Mouse (Mus musculus): ENCODE results near the gene Gk5.
"Not testable (repeated sequence)": the region's sequence is repeated elsewhere in the genome, so short reads cannot be mapped to it uniquely, and the experiment has no call there.

Gene Gk5

GRCm38 (mm10) chr9:96143633-96144032 lies 24.5 kb downstream of the Gk5 start:
- DNase-seq (ENCODE audit: low spot score in 2 of 2), result no peak

GRCm38 (mm10) chr9:96144883-96145282 lies 25.7 kb downstream of the Gk5 start:
- DNase-seq (ENCODE audit: low spot score in 2 of 2), result no peak

- no peak for DNase-seq (ENCODE audit: low spot score in 2 of 2)
Observed at GRCm38 (mm10) chr9:96152801-96153200, 33.6 kb downstream of the Gk5 start.

- DNase-seq (ENCODE audit: low spot score in 2 of 2), result no peak
Observed at GRCm38 (mm10) chr9:96158431-96158830, 39.3 kb downstream of the Gk5 start.

GRCm38 (mm10) chr9:96159047-96159446 lies 39.9 kb downstream of the Gk5 start:
- no peak for DNase-seq (ENCODE audit: low spot score in 2 of 2)

- DNase-seq (ENCODE audit: low spot score in 2 of 2), result no peak
Observed at GRCm38 (mm10) chr9:96160767-96161166, 41.6 kb downstream of the Gk5 start.

GRCm38 (mm10) chr9:96162421-96162820 lies 43.3 kb downstream of the Gk5 start:
- no peak for DNase-seq (ENCODE audit: low spot score in 2 of 2)

- no peak for DNase-seq (ENCODE audit: low spot score in 2 of 2)
Observed at GRCm38 (mm10) chr9:96163443-96163842, 44.3 kb downstream of the Gk5 start.

- not testable (repeated sequence) for DNase-seq (ENCODE audit: low spot score in 2 of 2)
Observed at GRCm38 (mm10) chr9:96163983-96164382, 44.8 kb downstream of the Gk5 start.

- peak; percentile 49 to 61 for DNase-seq (ENCODE audit: low spot score in 2 of 2)
Observed at GRCm38 (mm10) chr9:96167168-96167585, 48.0 kb downstream of the Gk5 start.

- DNase-seq (ENCODE audit: low spot score in 2 of 2), result no peak
Observed at GRCm38 (mm10) chr9:96170600-96170999, 51.4 kb downstream of the Gk5 start.

GRCm38 (mm10) chr9:96184909-96185308 lies 65.7 kb downstream of the Gk5 start:
- DNase-seq (ENCODE audit: low spot score in 2 of 2), result no peak

- no peak for DNase-seq (ENCODE audit: low spot score in 2 of 2)
Observed at GRCm38 (mm10) chr9:96186701-96187100, 67.5 kb downstream of the Gk5 start.

- DNase-seq (ENCODE audit: low spot score in 2 of 2), result peak; percentile 85 to 86
Observed at GRCm38 (mm10) chr9:96195885-96196622, 76.9 kb downstream of the Gk5 start, which contains the start of gene Tfdp2. Gene Tfdp2, plus strand, starts transcription at chr9:96196275.

GRCm38 (mm10) chr9:96196636-96197181 lies 77.5 kb downstream of the Gk5 start:
- peak; percentile 71 to 72 for DNase-seq (ENCODE audit: low spot score in 2 of 2)

GRCm38 (mm10) chr9:96197806-96198205 lies 78.6 kb downstream of the Gk5 start:
- no peak for DNase-seq (ENCODE audit: low spot score in 2 of 2)

- no peak for DNase-seq (ENCODE audit: low spot score in 2 of 2)
Observed at GRCm38 (mm10) chr9:96203663-96204062, 84.5 kb downstream of the Gk5 start.

GRCm38 (mm10) chr9:96207428-96207827 lies 88.3 kb downstream of the Gk5 start:
- DNase-seq (ENCODE audit: low spot score in 2 of 2), result no peak

GRCm38 (mm10) chr9:96213036-96213645 lies 94.0 kb downstream of the Gk5 start:
- DNase-seq (ENCODE audit: low spot score in 2 of 2), result no peak

GRCm38 (mm10) chr9:96214171-96214570 lies 95.0 kb downstream of the Gk5 start:
- DNase-seq (ENCODE audit: low spot score in 2 of 2), result no peak

GRCm38 (mm10) chr9:96217299-96217698 lies 98.1 kb downstream of the Gk5 start:
- no peak for DNase-seq (ENCODE audit: low spot score in 2 of 2)

GRCm38 (mm10) chr9:96217799-96218198 lies 98.6 kb downstream of the Gk5 start:
- no peak for DNase-seq (ENCODE audit: low spot score in 2 of 2)

- DNase-seq (ENCODE audit: low spot score in 2 of 2), result no peak
Observed at GRCm38 (mm10) chr9:96219114-96219669, 100.0 kb downstream of the Gk5 start.

Measured in right cerebral cortex, adult 2 months (tissue).